Mouse (Mus musculus): ENCODE measurements at regions not wholly inside any gene's neighbourhood (a gene's known extent, or its start where the extent isn't known, plus 50 kb on each side); places are given as distances from the start of the nearest gene placed in this dataset.

- no peak for DNase-seq (ENCODE audit: low spot score)
Measured at GRCm38 (mm10) chr16:9253054-9253453, 423.2 kb downstream of the 1810013L24Rik start.

GRCm38 (mm10) chr16:9255351-9255750 lies 425.5 kb downstream of the 1810013L24Rik start:
- DNase-seq (ENCODE audit: low spot score): no peak

- DNase-seq (ENCODE audit: low spot score): no peak
Measured at GRCm38 (mm10) chr16:9260966-9261365, 431.1 kb downstream of the 1810013L24Rik start.

- DNase-seq (ENCODE audit: low spot score): no peak
Measured at GRCm38 (mm10) chr16:9264554-9265145, 434.8 kb downstream of the 1810013L24Rik start.

GRCm38 (mm10) chr16:9267204-9267603 lies 437.3 kb downstream of the 1810013L24Rik start:
- DNase-seq (ENCODE audit: low spot score): no peak

GRCm38 (mm10) chr16:9270099-9270498 lies 440.2 kb downstream of the 1810013L24Rik start:
- no peak for DNase-seq (ENCODE audit: low spot score)

- no peak for DNase-seq (ENCODE audit: low spot score)
Measured at GRCm38 (mm10) chr16:9270671-9271070, 440.8 kb downstream of the 1810013L24Rik start.

GRCm38 (mm10) chr16:9273751-9274300 lies 443.9 kb downstream of the 1810013L24Rik start:
- no peak for DNase-seq (ENCODE audit: low spot score)

- DNase-seq (ENCODE audit: low spot score): no peak
Measured at GRCm38 (mm10) chr16:9274583-9275100, 444.7 kb downstream of the 1810013L24Rik start.

GRCm38 (mm10) chr16:9275426-9275825 lies 445.5 kb downstream of the 1810013L24Rik start:
- no peak for DNase-seq (ENCODE audit: low spot score)

- DNase-seq (ENCODE audit: low spot score): no peak
Measured at GRCm38 (mm10) chr16:9277064-9277463, 447.2 kb downstream of the 1810013L24Rik start.

- no peak for DNase-seq (ENCODE audit: low spot score)
Measured at GRCm38 (mm10) chr16:9279726-9280125, 449.8 kb downstream of the 1810013L24Rik start.

GRCm38 (mm10) chr16:9280431-9280830 lies 450.5 kb downstream of the 1810013L24Rik start:
- no peak for DNase-seq (ENCODE audit: low spot score)

- DNase-seq (ENCODE audit: low spot score): no peak
Measured at GRCm38 (mm10) chr16:9280931-9281330, 451.0 kb downstream of the 1810013L24Rik start.

- no peak for DNase-seq (ENCODE audit: low spot score)
Measured at GRCm38 (mm10) chr16:9284423-9284822, 454.5 kb downstream of the 1810013L24Rik start.

GRCm38 (mm10) chr16:9285921-9286320 lies 456.0 kb downstream of the 1810013L24Rik start:
- DNase-seq (ENCODE audit: low spot score): no peak

- DNase-seq (ENCODE audit: low spot score): no peak
Measured at GRCm38 (mm10) chr16:9287557-9287956, 457.7 kb downstream of the 1810013L24Rik start.

- DNase-seq (ENCODE audit: low spot score): no peak
Measured at GRCm38 (mm10) chr16:9291356-9292020, 461.6 kb downstream of the 1810013L24Rik start.

GRCm38 (mm10) chr16:9303134-9303533 lies 473.2 kb downstream of the 1810013L24Rik start:
- DNase-seq (ENCODE audit: low spot score): no peak

GRCm38 (mm10) chr16:9304079-9304478 lies 474.2 kb downstream of the 1810013L24Rik start:
- DNase-seq (ENCODE audit: low spot score): no peak

GRCm38 (mm10) chr16:9310744-9311143 lies 480.8 kb downstream of the 1810013L24Rik start:
- no peak for DNase-seq (ENCODE audit: low spot score)

GRCm38 (mm10) chr16:9335626-9336025 lies 505.7 kb downstream of the 1810013L24Rik start:
- no peak for DNase-seq (ENCODE audit: low spot score)

GRCm38 (mm10) chr16:9336063-9336462 lies 506.2 kb downstream of the 1810013L24Rik start:
- no peak for DNase-seq (ENCODE audit: low spot score)
